In genomic region chr5:25873046-25873445, GRCm38 (mm10) we compare ENCODE assay signal across 8 mouse cellular contexts.
DNase-seq lines count a peak whose midpoint lies in the region; ATAC-seq and TF ChIP-seq lines count a peak whose summit lies in the region.

No protein-coding gene starts in this region.

- TF ChIP-seq RAD21 in CH12.LX (IDR thresholded peaks at IDR 0.05; ENCODE audit: low read depth, low read length), result peak; percentile 36

- no peaks in the 10 kb centered on the region for H3K27me3 ChIP-seq in kidney, adult 2 months (replicated peaks; ENCODE audit: control insufficient read depth, insufficient read depth, low read length)
- H3K27me3 ChIP-seq in kidney, embryonic 16.5 days (ENCODE audit: insufficient read depth, low read length), result no peaks in the 10 kb centered on the region
- H3K27me3 ChIP-seq in CH12.LX (replicated peaks), result no peaks in the 10 kb centered on the region
- H3K27me3 ChIP-seq in hindbrain, embryonic 12.5 days, result no peaks in the 10 kb centered on the region
- no peaks in the 10 kb centered on the region for H3K27me3 ChIP-seq in hindbrain, embryonic 14.5 days (ENCODE audit: control insufficient read depth, insufficient read depth, low read length)

- H3K27ac ChIP-seq in kidney, adult 2 months (ENCODE audit: insufficient read depth, low read depth, low read length), result no peak overlapping the region
- no peak overlapping the region for H3K27ac ChIP-seq in kidney, embryonic 16.5 days (ENCODE audit: low read length)
- H3K27ac ChIP-seq in CH12.LX (ENCODE audit: insufficient read depth, low read depth), result no peak overlapping the region
- H3K27ac ChIP-seq in hindbrain, embryonic 12.5 days, result no peak overlapping the region
- H3K27ac ChIP-seq in hindbrain, embryonic 14.5 days, result no peak overlapping the region

- DNase-seq in kidney, adult 2 months, result peak; percentile 18
- DNase-seq in 3T3-L1 (ENCODE audit: low read depth, low spot score) (peak; percentile 7), CH12.LX (ENCODE audit: extremely low read depth) (no peak)
- DNase-seq in cerebellum, postnatal 25 days, result peak; percentile 38 to 66
- no peak for DNase-seq in spleen, adult 18-20 months
- no peak for DNase-seq in hindbrain, embryonic 14.5 days (ENCODE audit: low spot score)

- dilution Hi-C loops in CH12.LX (cut with MboI; ENCODE audit: extremely low pct_ligation_motif_present, extremely low pct_unique_long_range_greater_than_20kb, low sequenced_read_pairs), result no loop called here

- no peaks in the 10 kb centered on the region for H3K4me1 ChIP-seq in kidney, adult 2 months (ENCODE audit: control insufficient read depth, insufficient read depth, low read length)
- peaks cover 3% of the 10 kb centered on the region; the same call in 1 of the 2 replicates for H3K4me1 ChIP-seq in kidney, embryonic 16.5 days (ENCODE audit: insufficient read depth, low read length)
- peaks cover 0 to 13% of the 10 kb centered on the region in 2 experiments; a peak in 2 of 4 replicates for H3K4me1 ChIP-seq in CH12.LX (ENCODE audit: control insufficient read depth in 1 of 2, insufficient read depth in 2 of 2)
- no peaks in the 10 kb centered on the region for H3K4me1 ChIP-seq in hindbrain, embryonic 12.5 days
- H3K4me1 ChIP-seq in hindbrain, embryonic 14.5 days (replicated peaks; ENCODE audit: control insufficient read depth, insufficient read depth, low read length), result no peaks in the 10 kb centered on the region; the same call in 1 of the 2 replicates

- no peaks in the 10 kb centered on the region; the same call in 1 of the 2 replicates for H3K9me3 ChIP-seq in kidney, embryonic 16.5 days (ENCODE audit: low read length)
- no peaks in the 10 kb centered on the region for H3K9me3 ChIP-seq in CH12.LX (replicated peaks; ENCODE audit: low read length)
- no peaks in the 10 kb centered on the region for H3K9me3 ChIP-seq in hindbrain, embryonic 12.5 days (replicated peaks)
- no peaks in the 10 kb centered on the region for H3K9me3 ChIP-seq in hindbrain, embryonic 14.5 days (ENCODE audit: control insufficient read depth, low read length)

- H3K4me2 ChIP-seq in kidney, embryonic 16.5 days (replicated peaks; ENCODE audit: low read depth, low read length), result no peak overlapping the region
- no peak overlapping the region for H3K4me2 ChIP-seq in CH12.LX (ENCODE audit: insufficient read depth, low read depth, poor library complexity, severe bottlenecking)
- H3K4me2 ChIP-seq in hindbrain, embryonic 12.5 days (replicated peaks), result no peak overlapping the region
- no peak overlapping the region for H3K4me2 ChIP-seq in hindbrain, embryonic 14.5 days (replicated peaks)

- no peak for TF ChIP-seq EP300 in CH12.LX (IDR thresholded peaks at IDR 0.05; ENCODE audit: low read length)

- H3K4me3 ChIP-seq in kidney, adult 2 months (ENCODE audit: insufficient read depth, low read depth, low read length), result no peak overlapping the region
- no peak overlapping the region for H3K4me3 ChIP-seq in kidney, embryonic 16.5 days (ENCODE audit: low read length)
- H3K4me3 ChIP-seq in CH12.LX (replicated peaks in 1 of 3; ENCODE audit: low read depth in 2 of 3, low read length in 2 of 3, poor library complexity in 1 of 3), result no peak overlapping the region
- H3K4me3 ChIP-seq in hindbrain, embryonic 12.5 days, result no peak overlapping the region
- no peak overlapping the region for H3K4me3 ChIP-seq in hindbrain, embryonic 14.5 days (replicated peaks; ENCODE audit: low read length)

- peak; percentile 55; the same call in 1 of the 2 replicates for TF ChIP-seq CTCF in kidney, adult 2 months (conservative IDR thresholded peaks at IDR 0.05; ENCODE audit: insufficient read depth, insufficient read length, low read depth, low read length)
- TF ChIP-seq CTCF in CH12.LX (conservative IDR thresholded peaks at IDR 0.05 in 1 of 2, IDR thresholded peaks at IDR 0.05 in 1 of 2; ENCODE audit: low read depth in 2 of 2, low read length in 2 of 2), result peak in 1 of 2 experiments; percentile 49; a peak in 2 of 4 replicates

- in situ Hi-C loops in CH12.LX (cut with MboI; ENCODE audit: low pct_ligation_motif_present, low pct_unique_long_range_greater_than_20kb, low sequenced_read_pairs), result no loop called here

- ATAC-seq in kidney, embryonic 16.5 days (ENCODE audit: low FRiP score, low TSS enrichment), result no peak
- ATAC-seq in hindbrain, embryonic 12.5 days (ENCODE audit: low FRiP score), result no peak
- no peak for ATAC-seq in hindbrain, embryonic 14.5 days (ENCODE audit: low FRiP score)

- no peaks in the 10 kb centered on the region for H3K36me3 ChIP-seq in kidney, adult 2 months (ENCODE audit: control insufficient read depth, insufficient read depth, low read length)
- H3K36me3 ChIP-seq in kidney, embryonic 16.5 days (ENCODE audit: insufficient read depth, low read length), result no peaks in the 10 kb centered on the region
- H3K36me3 ChIP-seq in CH12.LX (replicated peaks in 1 of 2; ENCODE audit: control insufficient read depth in 1 of 2, insufficient read depth in 1 of 2, low read length in 1 of 2), result no peaks in the 10 kb centered on the region
- H3K36me3 ChIP-seq in hindbrain, embryonic 12.5 days, result no peaks in the 10 kb centered on the region
- H3K36me3 ChIP-seq in hindbrain, embryonic 14.5 days (replicated peaks; ENCODE audit: control insufficient read depth, insufficient read depth), result no peaks in the 10 kb centered on the region

- H3K79me2 ChIP-seq in CH12.LX (replicated peaks; ENCODE audit: control insufficient read depth, extremely low read depth, insufficient read depth, poor library complexity, severe bottlenecking), result no peaks in the 10 kb centered on the region

- no peak overlapping the region for H3K9ac ChIP-seq in kidney, embryonic 16.5 days (replicated peaks; ENCODE audit: low read length)
- H3K9ac ChIP-seq in CH12.LX (ENCODE audit: insufficient read depth, low read depth), result no peak overlapping the region
- no peak overlapping the region for H3K9ac ChIP-seq in hindbrain, embryonic 12.5 days
- no peak overlapping the region for H3K9ac ChIP-seq in hindbrain, embryonic 14.5 days

- WGBS in kidney, adult 2 months, result 56% methylated on average over 2 of the region's 2 CpGs
- 72% methylated on average over 2 of the region's 2 CpGs for WGBS in kidney, embryonic 16.5 days
- WGBS in hindbrain, embryonic 12.5 days, result 74% methylated on average over 2 of the region's 2 CpGs
- 80% methylated on average over 2 of the region's 2 CpGs for WGBS in hindbrain, embryonic 14.5 days

- TF ChIP-seq POLR2A in kidney, adult 2 months (IDR thresholded peaks at IDR 0.05; ENCODE audit: low read depth, low read length), result no peak
- no peak for TF ChIP-seq POLR2A in CH12.LX (IDR thresholded peaks at IDR 0.05; ENCODE audit: low read depth, low read length)

TF ChIP-seq in CH12.LX, 34 proteins besides CTCF, POLR2A, EP300 and RAD21:
- no peak for TF ChIP-seq PAX5 (IDR thresholded peaks at IDR 0.05; ENCODE audit: low read length)
- TF ChIP-seq SMC3 (IDR thresholded peaks at IDR 0.05; ENCODE audit: low read depth, low read length), result peak; percentile 18
- TF ChIP-seq TCF12 (IDR thresholded peaks at IDR 0.05; ENCODE audit: low read depth, low read length), result no peak
- no peak for TF ChIP-seq ZMIZ1 (IDR thresholded peaks at IDR 0.05; ENCODE audit: low read depth, low read length)

Comparison
In these comparisons a context has a peak if more than half of its experiments do, and no peak if none do; other contexts are left out.
1. DNase-seq: peak in kidney, adult 2 months (single experiment), 3T3-L1 (single experiment) and cerebellum, postnatal 25 days (2 of 2); none in CH12.LX (single experiment), spleen, adult 18-20 months (0 of 2) and hindbrain, embryonic 14.5 days (single experiment).